Mouse (Mus musculus) kidney, embryonic 14.5 days (tissue): ENCODE measurements around the gene Spred3. TPM values are rescaled to one million over a fixed set of nuclear protein-coding genes. Genes with fewer than 3 reads are reported as not detected.
"Not testable (repeated sequence)": the region's sequence is repeated elsewhere in the genome, so short reads cannot be mapped to it uniquely, and the experiment has no call there.

Source experiments
- ATAC-seq: fragments of 200-750 bp; cut with Nextera tagmentation; 2 replicates; pipeline ENCODE4 v1.8.0; 2017; ENCODE audit warnings: moderate number of reproducible peaks, mild to moderate bottlenecking, moderate TSS enrichment, moderate library complexity; ENCODE audit not compliant: low FRiP score, low TSS enrichment
- H3K27ac ChIP-seq: fragments of 300-500 bp; sonication (generic); 2 replicates; pipeline ENCODE4 v1.5.1; 2014; ENCODE audit warnings: low read depth, mild to moderate bottlenecking, low read length, moderate library complexity, mixed read lengths
- H3K27me3 ChIP-seq: fragments of 300-500 bp; sonication (generic); 2 replicates; pipeline ENCODE4 v1.6.1; 2014; ENCODE audit warnings: mild to moderate bottlenecking, low read length; ENCODE audit not compliant: control insufficient read depth, insufficient read depth
- H3K36me3 ChIP-seq: fragments of 300-500 bp; sonication (generic); 2 replicates; pipeline ENCODE4 v1.6.1; 2014; ENCODE audit warnings: low read length, mixed read lengths; ENCODE audit not compliant: control insufficient read depth, insufficient read depth
- H3K4me1 ChIP-seq: fragments of 300-500 bp; sonication (generic); 2 replicates; pipeline ENCODE4 v1.6.1; 2014; ENCODE audit warnings: low read length, mixed read lengths; ENCODE audit not compliant: control insufficient read depth, insufficient read depth
- H3K4me2 ChIP-seq: fragments of 300-500 bp; sonication (generic); replicated peaks from 2 replicates; pipeline ENCODE4 v1.6.1; 2014; ENCODE audit warnings: low read depth, mild to moderate bottlenecking, low read length
- H3K4me3 ChIP-seq: fragments of 300-500 bp; sonication (generic); 2 replicates; pipeline ENCODE4 v1.5.1; 2014; ENCODE audit warnings: mild to moderate bottlenecking, low read length
- H3K9ac ChIP-seq: fragments of 300-500 bp; sonication (generic); 2 replicates; pipeline ENCODE4 v1.6.1; 2014; ENCODE audit warnings: low read depth, mild to moderate bottlenecking, low read length, moderate library complexity
- H3K9me3 ChIP-seq: fragments of 300-500 bp; sonication (generic); 2 replicates; pipeline ENCODE4 v1.6.1; 2016; ENCODE audit warnings: low read length; ENCODE audit not compliant: control insufficient read depth
- WGBS: fragments of 180-500 bp; shearing (Covaris S2); extraction: QIAGEN DNeasy Blood & Tissue Kit; methylation state at CpG from one replicate; pipeline ENCODE4 v1.1.7; 2014; 5-methylcytosine and 5-hydroxymethylcytosine counted together
- polyA plus RNA-seq: library from polyadenylated mRNA; unstranded; fragments of >200 nt; fragmentation: Nextera tagmentation; extraction: Ambion mirVana; gene quantifications from 2 replicates; pipeline ENCODE4 v1.2.1, GENCODE M21; 2014

Spred3 gene
- polyA plus RNA-seq, 1 experiment from 2014 or later: 6.4 TPM

- not testable (repeated sequence) for H3K4me3 ChIP-seq, H3K9ac ChIP-seq, H3K36me3 ChIP-seq, ATAC-seq, H3K4me1 ChIP-seq, H3K9me3 ChIP-seq, H3K27me3 ChIP-seq, H3K27ac ChIP-seq, H3K4me2 ChIP-seq
- WGBS: 91% methylated on average over 3 of the region's 4 CpGs
Observed at GRCm38 (mm10) chr7:29139237-29139636, 31.0 kb downstream of the Spred3 start.

- ATAC-seq: no peak
- H3K27ac ChIP-seq: no peak overlapping the region
- H3K9me3 ChIP-seq: no peaks in the 10 kb centered on the region
- no peaks in the 10 kb centered on the region for H3K36me3 ChIP-seq
- peaks cover 4% of the 10 kb centered on the region; the same call in 1 of the 2 replicates for H3K4me1 ChIP-seq
- no peak overlapping the region for H3K9ac ChIP-seq
- whole genome bisulfite sequencing: 49% methylated on average over 16 of the region's 16 CpGs
- H3K4me2 ChIP-seq: no peak overlapping the region
- H3K4me3 ChIP-seq: no peak overlapping the region
- no peaks in the 10 kb centered on the region for H3K27me3 ChIP-seq
Observed at GRCm38 (mm10) chr7:29137429-29137828, 32.8 kb downstream of the Spred3 start.

GRCm38 (mm10) chr7:29134693-29135386 lies 35.4 kb downstream of the Spred3 start, which contains the start of gene Rasgrp4:
TSS of gene Rasgrp4 (plus strand) at chr7:29134851.
- Histone ChIP-seq H3K27ac (no peak within 1 kb of the TSS), H3K4me2 (peak within 1 kb of the TSS; percentile 58), H3K9me3 (no peaks in the 10 kb centered on the region), H3K36me3 (no peaks in the 10 kb centered on the region), H3K4me3 (peak within 1 kb of the TSS; percentile 30), H3K4me1 (peaks cover 4% of the 10 kb centered on the region; the same call in 1 of the 2 replicates), H3K9ac (peak within 1 kb of the TSS; percentile 40; the same call in 1 of the 2 replicates), H3K27me3 (no peaks in the 10 kb centered on the region)
- WGBS: under 1% methylated on average over 14 of the region's 20 CpGs
- ATAC-seq: peak; percentile 72; the same call in 1 of the 2 replicates

- Histone ChIP-seq H3K9ac (no peak overlapping the region), H3K27me3 (no peaks in the 10 kb centered on the region), H3K4me3 (peak overlapping the region; percentile 30), H3K4me1 (peaks cover 4% of the 10 kb centered on the region; the same call in 1 of the 2 replicates), H3K36me3 (no peaks in the 10 kb centered on the region), H3K4me2 (peak overlapping the region; percentile 58), H3K9me3 (no peaks in the 10 kb centered on the region), H3K27ac (no peak overlapping the region)
- 2% methylated on average over 4 of the region's 4 CpGs for WGBS
- no peak for ATAC-seq
Observed at GRCm38 (mm10) chr7:29134230-29134629, 36.0 kb downstream of the Spred3 start.

GRCm38 (mm10) chr7:29128725-29129124 lies 41.5 kb downstream of the Spred3 start:
- WGBS: 75% methylated on average over 2 of the region's 2 CpGs
- no peak for ATAC-seq
- H3K27me3 ChIP-seq: no peaks in the 10 kb centered on the region
- H3K9ac ChIP-seq: no peak overlapping the region
- H3K4me2 ChIP-seq: no peak overlapping the region
- peaks cover 16% of the 10 kb centered on the region; the same call in 1 of the 2 replicates for H3K4me1 ChIP-seq
- H3K4me3 ChIP-seq: no peak overlapping the region
- H3K36me3 ChIP-seq: no peaks in the 10 kb centered on the region
- no peaks in the 10 kb centered on the region for H3K9me3 ChIP-seq
- no peak overlapping the region for H3K27ac ChIP-seq

GRCm38 (mm10) chr7:29126173-29126915 lies 43.9 kb downstream of the Spred3 start:
- Histone ChIP-seq H3K27ac (no peak overlapping the region), H3K9ac (no peak overlapping the region), H3K4me2 (no peak overlapping the region), H3K9me3 (no peaks in the 10 kb centered on the region), H3K27me3 (no peaks in the 10 kb centered on the region), H3K36me3 (no peaks in the 10 kb centered on the region), H3K4me3 (no peak overlapping the region), H3K4me1 (peaks cover 18% of the 10 kb centered on the region; the same call in 1 of the 2 replicates)
- WGBS: 9% methylated on average over 7 of the region's 7 CpGs
- no peak for ATAC-seq

GRCm38 (mm10) chr7:29124970-29125369 lies 45.2 kb downstream of the Spred3 start, which contains the start of gene Ryr1:
TSS of gene Ryr1 (minus strand) at chr7:29125179.
- peak within 1 kb of the TSS; percentile 44 for H3K4me3 ChIP-seq
- no peaks in the 10 kb centered on the region for H3K27me3 ChIP-seq
- peaks cover 18% of the 10 kb centered on the region; the same call in 1 of the 2 replicates for H3K4me1 ChIP-seq
- H3K36me3 ChIP-seq: no peaks in the 10 kb centered on the region
- H3K9me3 ChIP-seq: no peaks in the 10 kb centered on the region
- WGBS: under 1% methylated on average over 16 of the region's 16 CpGs
- peak within 1 kb of the TSS; percentile 87 for H3K4me2 ChIP-seq
- peak; percentile 84 for ATAC-seq
- peak within 1 kb of the TSS; percentile 63; the same call in 1 of the 2 replicates for H3K9ac ChIP-seq
- H3K27ac ChIP-seq: no peak within 1 kb of the TSS

GRCm38 (mm10) chr7:29123531-29124358 lies 46.5 kb downstream of the Spred3 start:
- 32% methylated on average over 5 of the region's 5 CpGs for WGBS
- H3K9ac ChIP-seq: no peak overlapping the region
- no peaks in the 10 kb centered on the region for H3K9me3 ChIP-seq
- H3K36me3 ChIP-seq: no peaks in the 10 kb centered on the region
- ATAC-seq: peak; percentile 40; the same call in 1 of the 2 replicates
- H3K4me2 ChIP-seq: no peak overlapping the region
- no peaks in the 10 kb centered on the region for H3K27me3 ChIP-seq
- H3K4me1 ChIP-seq: peaks cover 18% of the 10 kb centered on the region; the same call in 1 of the 2 replicates
- no peak overlapping the region for H3K4me3 ChIP-seq
- H3K27ac ChIP-seq: no peak overlapping the region
